Comparison of ENCODE assay signal across 31 mouse cellular contexts in genomic region chr7:80598436-80598985, GRCm38 (mm10).
DNase-seq lines count a peak whose midpoint lies in the region; ATAC-seq lines count a peak whose summit lies in the region.
"Had no signal": no experiment of that assay in that cellular context is flagged by ENCODE, and none has a peak within 500 bp of the region (broad histone marks: within the 10 kb centered on the region; RNA-seq: fewer than 3 reads in every experiment).

No protein-coding gene starts in this region.

- 57% methylated on average over 13 of the region's 13 CpGs for WGBS in liver, embryonic 13.5 days (ENCODE audit: insufficient replicate concordance)

- peak overlapping the region; percentile 14; the same call in 1 of the 2 replicates for H3K4me2 ChIP-seq in liver, embryonic 13.5 days
- H3K4me2 ChIP-seq: embryonic facial prominence, embryonic 13.5 days; forebrain, embryonic 15.5 days; heart, embryonic 15.5 days; hindbrain, embryonic 13.5 days; lung, embryonic 14.5 days; neural tube, embryonic 15.5 days; stomach, embryonic 15.5 days had no signal

- no peak overlapping the region for H3K4me3 ChIP-seq in liver, embryonic 13.5 days (replicated peaks)
- H3K4me3 ChIP-seq: embryonic facial prominence, embryonic 13.5 days; forebrain, embryonic 10.5 days; forebrain, embryonic 15.5 days; gastrocnemius, adult 2 months; heart, embryonic 10.5 days; heart, embryonic 15.5 days; hindbrain, embryonic 13.5 days; neural tube, embryonic 15.5 days; stomach, embryonic 15.5 days had no signal

- no peak overlapping the region; the same call in 1 of the 2 replicates for H3K27ac ChIP-seq in liver, embryonic 13.5 days
- H3K27ac ChIP-seq: embryonic facial prominence, embryonic 13.5 days; forebrain, embryonic 10.5 days; forebrain, embryonic 15.5 days; gastrocnemius, adult 2 months; heart, embryonic 10.5 days; heart, embryonic 15.5 days; hindbrain, embryonic 13.5 days; neural tube, embryonic 15.5 days; stomach, embryonic 15.5 days had no signal

- peaks cover 38% of the 10 kb centered on the region for H3K36me3 ChIP-seq in liver, embryonic 13.5 days

- no peaks in the 10 kb centered on the region for H3K9me3 ChIP-seq in liver, embryonic 13.5 days (replicated peaks)
- H3K9me3 ChIP-seq: embryonic facial prominence, embryonic 13.5 days; forebrain, embryonic 10.5 days; forebrain, embryonic 15.5 days; G1E; heart, embryonic 10.5 days; heart, embryonic 15.5 days; hindbrain, embryonic 13.5 days; neural tube, embryonic 15.5 days; stomach, embryonic 15.5 days had no signal

- peaks cover 13% of the 10 kb centered on the region for H3K4me1 ChIP-seq in liver, embryonic 13.5 days (replicated peaks)
- H3K4me1 ChIP-seq: embryonic facial prominence, embryonic 13.5 days; forebrain, embryonic 10.5 days; forebrain, embryonic 15.5 days; hindbrain, embryonic 13.5 days; neural tube, embryonic 15.5 days; stomach, embryonic 15.5 days had no signal

- no peak overlapping the region for H3K9ac ChIP-seq in liver, embryonic 13.5 days
- H3K9ac ChIP-seq: embryonic facial prominence, embryonic 13.5 days; forebrain, embryonic 15.5 days; heart, embryonic 15.5 days; hindbrain, embryonic 13.5 days; lung, embryonic 14.5 days; neural tube, embryonic 15.5 days; stomach, embryonic 15.5 days had no signal

- ATAC-seq in liver, embryonic 13.5 days (ENCODE audit: low read depth), result peak; percentile 80
- ATAC-seq: activated CD4-positive, CD25-positive, alpha-beta regulatory T cell, adult 4 months; forebrain, embryonic 15.5 days; intestine, embryonic 16.5 days had no signal

- peak; percentile 60 for DNase-seq in thymus, postnatal 0 days (ENCODE audit: low spot score)
- no peak for DNase-seq in thymus, postnatal 36 days
- DNase-seq in NIH3T3 (ENCODE audit: low read depth), result peak; percentile 61
- no peak for DNase-seq in liver, embryonic 13.5 days
- no peak for DNase-seq in neural tube, embryonic 10.5 days (ENCODE audit: extremely low spot score, low spot score)
- no peak for DNase-seq in kidney, adult 9 months
- DNase-seq in cerebellum, postnatal 4 days (ENCODE audit: low spot score in 2 of 2), result no peak
- DNase-seq: adrenal gland, adult 8-10 months; cerebellum, adult 8-10 months; cerebellum, postnatal 36 days; gastrocnemius, adult 2 months; heart, postnatal 36 days; kidney, postnatal 14 days; left cerebral cortex, postnatal 4 days; lung, embryonic 14.5 days; lung, postnatal 14 days; midbrain, embryonic 14.5 days; retina, postnatal 1 day; right cerebral cortex, postnatal 14 days; thymus, postnatal 25 days had no signal

- no peaks in the 10 kb centered on the region for H3K27me3 ChIP-seq in liver, embryonic 13.5 days
- H3K27me3 ChIP-seq: embryonic facial prominence, embryonic 13.5 days; forebrain, embryonic 15.5 days; heart, embryonic 15.5 days; hindbrain, embryonic 13.5 days; neural tube, embryonic 15.5 days; stomach, embryonic 15.5 days had no signal

Comparison
In these comparisons a context has a peak if more than half of its experiments do, and no peak if none do; other contexts are left out.
1. DNase-seq: peak in thymus, postnatal 0 days (single experiment) and NIH3T3 (single experiment); none in thymus, postnatal 36 days (0 of 2), liver, embryonic 13.5 days (single experiment), neural tube, embryonic 10.5 days (single experiment), kidney, adult 9 months (single experiment) and cerebellum, postnatal 4 days (0 of 2).